Mouse (Mus musculus) lung, postnatal 0 days (tissue): Measurements from ENCODE around the gene Slc9a5.

Experiments used
- CTCF ChIP-seq: IDR thresholded peaks from 2 replicates; pipeline ENCODE4 v1.5.1; 2016; ENCODE audit warnings: antibody characterized with exemption, mild to moderate bottlenecking
- EP300 ChIP-seq: IDR thresholded peaks from 2 replicates; pipeline ENCODE4 v1.6.1; 2016; ENCODE audit warnings: antibody characterized with exemption, mild to moderate bottlenecking, control low read depth

DNA sequence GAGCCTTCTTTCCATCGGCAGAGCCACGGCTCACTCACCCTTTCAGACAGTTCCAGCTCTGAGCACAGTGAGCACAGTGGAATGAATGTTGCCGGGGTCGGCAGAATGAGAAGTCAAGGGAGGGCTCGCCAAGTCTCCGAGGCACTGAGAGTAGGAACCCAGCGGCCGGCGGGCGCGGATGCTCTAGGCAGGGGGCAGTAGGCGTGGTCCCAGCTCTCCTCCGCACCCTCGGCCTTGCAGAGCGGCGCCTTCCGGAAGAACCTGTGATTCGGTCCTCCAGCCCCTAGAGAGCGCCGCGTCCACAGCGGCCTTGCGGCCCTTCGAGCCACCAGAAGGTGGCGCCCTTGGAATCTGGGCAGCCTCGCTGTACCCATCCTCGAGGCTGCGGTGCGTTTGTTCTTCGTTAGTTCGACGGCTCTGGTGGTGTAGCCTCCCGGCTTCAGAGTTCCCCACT, 25.9 kb downstream of the Slc9a5 start:
- TF ChIP-seq EP300 (no peak), CTCF (peak; percentile 82)
